Mouse (Mus musculus) lung, embryonic 14.5 days (tissue): ENCODE data around the gene Dnah2. TPM values are rescaled to one million over a fixed set of nuclear protein-coding genes. Genes with fewer than 3 reads are reported as not detected.

Experiments used
- ATAC-seq: fragments of 200-750 bp; cut with Nextera tagmentation; 2 replicates; pipeline ENCODE4 v1.8.0; 2017; ENCODE audit warnings: mild to moderate bottlenecking, moderate TSS enrichment, moderate library complexity; ENCODE audit not compliant: insufficient read depth
- DNase-seq: peaks from one replicate; pipeline ENCODE4 v3.0.0-alpha.2; 2015
- H3K27ac ChIP-seq: fragments of 300-500 bp; sonication (generic); 2 replicates; pipeline ENCODE4 v1.5.1; 2014; ENCODE audit warnings: low read depth, mild to moderate bottlenecking, moderate library complexity
- H3K27me3 ChIP-seq: fragments of 300-500 bp; sonication (generic); 2 replicates; pipeline ENCODE4 v1.6.1; 2014; ENCODE audit warnings: low read length, control low read depth; ENCODE audit not compliant: insufficient read depth
- H3K36me3 ChIP-seq: fragments of 300-500 bp; sonication (generic); 2 replicates; pipeline ENCODE4 v1.6.1; 2014; ENCODE audit warnings: control low read depth; ENCODE audit not compliant: insufficient read depth
- H3K4me1 ChIP-seq: fragments of 300-500 bp; sonication (generic); 2 replicates; pipeline ENCODE4 v1.6.1; 2014; ENCODE audit warnings: antibody characterized with exemption, control low read depth; ENCODE audit not compliant: insufficient read depth
- H3K4me2 ChIP-seq: fragments of 300-500 bp; sonication (generic); 2 replicates; pipeline ENCODE4 v1.6.1; 2014; ENCODE audit warnings: mild to moderate bottlenecking
- H3K4me3 ChIP-seq: fragments of 300-500 bp; sonication (generic); 2 replicates; pipeline ENCODE4 v1.5.1; 2014; ENCODE audit warnings: low read depth, low read length
- H3K9ac ChIP-seq: fragments of 300-500 bp; sonication (generic); 2 replicates; pipeline ENCODE4 v1.6.1; 2014
- H3K9me3 ChIP-seq: fragments of 300-500 bp; sonication (generic); 2 replicates; pipeline ENCODE4 v1.6.1; 2016; ENCODE audit warnings: low read depth, low read length, control low read depth
- CTCF ChIP-seq: IDR thresholded peaks from 2 replicates; pipeline ENCODE4 v1.5.1; 2016; ENCODE audit warnings: antibody characterized with exemption, low read depth
- WGBS: fragments of 180-500 bp; shearing (Covaris S2); extraction: QIAGEN DNeasy Blood & Tissue Kit; methylation state at CpG from one replicate; pipeline ENCODE4 v1.1.7; 2014; 5-methylcytosine and 5-hydroxymethylcytosine counted together
- microRNA-seq: library from miRNA; unstranded; fragments of <30 nt; microRNA quantifications from one replicate; pipeline ENCODE4, GENCODE M21; 2016; ENCODE audit warnings: borderline number of aligned reads
- polyA plus RNA-seq: library from polyadenylated mRNA; unstranded; fragments of >200 nt; fragmentation: Nextera tagmentation; extraction: Ambion mirVana; gene quantifications from 2 replicates; pipeline ENCODE4 v1.2.1, GENCODE M21; 2014

Dnah2 gene
- polyA plus RNA-seq, 1 experiment from 2014 or later: 1.9 TPM

GRCm38 (mm10) chr11:69373223-69373965, 175.5 kb downstream of the Dnah2 start:
- ATAC-seq: no peak
- no peak for DNase-seq
- Histone ChIP-seq H3K4me1 (peaks cover 15% of the 10 kb centered on the region), H3K9me3 (no peaks in the 10 kb centered on the region), H3K4me3 (no peak overlapping the region), H3K36me3 (peaks cover 31% of the 10 kb centered on the region), H3K4me2 (0 out of 2 replicates have a peak overlapping the region, but pooled peaks have one; percentile 12), H3K9ac (no peak overlapping the region), H3K27me3 (no peaks in the 10 kb centered on the region), H3K27ac (no peak overlapping the region)
- TF ChIP-seq CTCF: no peak
- 88% methylated on average over 16 of the region's 16 CpGs for WGBS

DNA sequence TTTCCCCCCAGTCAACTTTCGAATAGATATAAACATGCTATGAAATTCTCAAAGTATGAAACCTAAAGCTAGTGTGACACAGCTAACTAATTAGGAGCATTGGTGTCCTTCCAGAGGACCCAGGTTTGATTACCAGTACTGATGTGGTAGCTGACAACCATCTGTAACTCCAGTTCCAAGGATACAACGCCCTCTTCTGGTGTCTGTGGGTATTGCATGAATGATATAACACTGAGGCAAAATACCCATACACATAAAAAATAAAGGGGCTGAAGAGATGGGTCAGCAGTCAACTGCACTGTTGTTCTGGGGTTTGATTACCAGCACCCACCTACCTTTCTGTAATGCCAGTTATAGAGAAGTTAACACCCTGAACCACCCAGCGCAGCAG, 176.1 kb downstream of the Dnah2 start:
- no peak for ATAC-seq
- DNase-seq: peak; percentile 50
- Histone ChIP-seq H3K27me3 (no peaks in the 10 kb centered on the region), H3K36me3 (peaks cover 27% of the 10 kb centered on the region), H3K9ac (0 out of 2 replicates have a peak overlapping the region, but pooled peaks have one; percentile 8), H3K9me3 (no peaks in the 10 kb centered on the region), H3K4me2 (peak overlapping the region; percentile 51), H3K4me1 (peaks cover 15% of the 10 kb centered on the region), H3K27ac (peak overlapping the region; percentile 72; the same call in 1 of the 2 replicates), H3K4me3 (0 out of 2 replicates have a peak overlapping the region, but pooled peaks have one; percentile 11)
- WGBS: 49% methylated on average over 3 of the region's 3 CpGs
- peak; percentile 60 for TF ChIP-seq CTCF

- Histone ChIP-seq H3K4me3 (peak overlapping the region; percentile 11), H3K27me3 (no peaks in the 10 kb centered on the region), H3K9ac (peak overlapping the region; percentile 11; the same call in 1 of the 2 replicates), H3K9me3 (no peaks in the 10 kb centered on the region), H3K4me1 (peaks cover 20% of the 10 kb centered on the region), H3K4me2 (peak overlapping the region; percentile 51), H3K27ac (peak overlapping the region; percentile 72; the same call in 1 of the 2 replicates), H3K36me3 (peaks cover 25% of the 10 kb centered on the region)
- no peak for TF ChIP-seq CTCF
- ATAC-seq (no peak), DNase-seq (peak; percentile 22)
- WGBS: 23% methylated on average over 12 of the region's 12 CpGs
Observed at GRCm38 (mm10) chr11:69372056-69372779, 176.7 kb downstream of the Dnah2 start.

GRCm38 (mm10) chr11:69371601-69372000, 177.3 kb downstream of the Dnah2 start:
- no peak for ATAC-seq
- no peak for DNase-seq
- H3K27ac ChIP-seq: peak overlapping the region; percentile 72
- peaks cover 25% of the 10 kb centered on the region for H3K36me3 ChIP-seq
- 43% methylated on average over 12 of the region's 12 CpGs for WGBS
- no peak for TF ChIP-seq CTCF
- peak overlapping the region; percentile 11; the same call in 1 of the 2 replicates for H3K4me3 ChIP-seq
- H3K9me3 ChIP-seq: no peaks in the 10 kb centered on the region
- H3K4me1 ChIP-seq: peaks cover 20% of the 10 kb centered on the region
- H3K9ac ChIP-seq: peak overlapping the region; percentile 11; the same call in 1 of the 2 replicates
- H3K27me3 ChIP-seq: no peaks in the 10 kb centered on the region
- peak overlapping the region; percentile 51 for H3K4me2 ChIP-seq

GRCm38 (mm10) chr11:69370817-69371215, 178.1 kb downstream of the Dnah2 start:
- DNase-seq (peak; percentile 59), ATAC-seq (no peak)
- Histone ChIP-seq H3K4me3 (peak overlapping the region; percentile 5; the same call in 1 of the 2 replicates), H3K27ac (peak overlapping the region; percentile 81), H3K9ac (0 out of 2 replicates have a peak overlapping the region, but pooled peaks have one; percentile 6), H3K4me1 (peaks cover 23% of the 10 kb centered on the region), H3K27me3 (no peaks in the 10 kb centered on the region), H3K36me3 (peaks cover 22% of the 10 kb centered on the region), H3K9me3 (no peaks in the 10 kb centered on the region), H3K4me2 (peak overlapping the region; percentile 51)
- WGBS: 14% methylated on average over 9 of the region's 9 CpGs
- no peak for TF ChIP-seq CTCF

Small RNAs within 50 kb of the gene (microRNA-seq; reads per million reads assigned to microRNA genes)
- gene Gm27493: not detected

Other genes starting within 250 kb of the Dnah2 start
- 16.6 and 19.2 TPM in 2 replicates for gene Cntrob, start 225.3 kb downstream of the Dnah2 start, polyA plus RNA-seq
- gene Trappc1, start 225.1 kb downstream of the Dnah2 start, polyA plus RNA-seq: 143 and 150 TPM in 2 replicates
- 0.89 and 1.3 TPM in 2 replicates for gene Kcnab3, start 222.9 kb downstream of the Dnah2 start, polyA plus RNA-seq
- gene Rnf227, start 208.6 kb downstream of the Dnah2 start, polyA plus RNA-seq: 15.2 TPM in 2 replicates
- 57.3 and 59.9 TPM in 2 replicates for gene Chd3, start 179.7 kb downstream of the Dnah2 start, polyA plus RNA-seq
- 169 and 173 TPM in 2 replicates for gene Naa38, start 153.6 kb downstream of the Dnah2 start, polyA plus RNA-seq
- 26.8 and 27.2 TPM in 2 replicates for gene Cyb5d1, start 153.5 kb downstream of the Dnah2 start, polyA plus RNA-seq
- 37.5 and 39.1 TPM in 2 replicates for gene Tmem88, start 150.9 kb downstream of the Dnah2 start, polyA plus RNA-seq
- 22.9 and 24.4 TPM in 2 replicates for gene Kdm6b, start 135.4 kb downstream of the Dnah2 start, polyA plus RNA-seq
- gene Efnb3, start 11.1 kb upstream of the Dnah2 start, polyA plus RNA-seq: 2.8 and 3.3 TPM in 2 replicates
- 27.1 and 33.6 TPM in 2 replicates for gene Wrap53, start 31.1 kb upstream of the Dnah2 start, polyA plus RNA-seq
- 178 and 202 TPM in 2 replicates for gene Trp53, start 31.2 kb upstream of the Dnah2 start, polyA plus RNA-seq
- 6.9 and 9.8 TPM in 2 replicates for gene Atp1b2, start 56.8 kb upstream of the Dnah2 start, polyA plus RNA-seq
- not detected in 2 replicates for gene Shbg, start 68.8 kb upstream of the Dnah2 start, polyA plus RNA-seq
- 18.0 and 18.3 TPM in 2 replicates for gene Sat2, start 72.9 kb upstream of the Dnah2 start, polyA plus RNA-seq
- gene Fxr2, start 83.9 kb upstream of the Dnah2 start, polyA plus RNA-seq: 26.8 and 31.2 TPM in 2 replicates
- gene Sox15, start 106.2 kb upstream of the Dnah2 start, polyA plus RNA-seq: not detected in 2 replicates
- 29.4 and 32.2 TPM in 2 replicates for gene Mpdu1, start 113.5 kb upstream of the Dnah2 start, polyA plus RNA-seq
- 12.1 and 13.5 TPM in 2 replicates for gene Cd68, start 117.0 kb upstream of the Dnah2 start, polyA plus RNA-seq
- 695 and 712 TPM in 2 replicates for gene Eif4a1, start 123.3 kb upstream of the Dnah2 start, polyA plus RNA-seq
- gene Senp3, start 133.0 kb upstream of the Dnah2 start, polyA plus RNA-seq: 78.7 and 95.0 TPM in 2 replicates
- 0.64 and 0.93 TPM in 2 replicates for gene Tnfsf13, start 136.7 kb upstream of the Dnah2 start, polyA plus RNA-seq
- gene Tnfsf12, start 146.7 kb upstream of the Dnah2 start, polyA plus RNA-seq: 10.0 and 11.6 TPM in 2 replicates
- gene Tnfsfm13, start 147.0 kb upstream of the Dnah2 start, polyA plus RNA-seq: 4.4 and 5.3 TPM in 2 replicates
- gene Polr2a, start 209.5 kb upstream of the Dnah2 start, polyA plus RNA-seq: 50.4 and 50.5 TPM in 2 replicates
- gene Slc35g3, start 212.9 kb upstream of the Dnah2 start, polyA plus RNA-seq: 0.12 and 0.20 TPM in 2 replicates
- 2.5 TPM in 2 replicates for gene Zbtb4, start 216.8 kb upstream of the Dnah2 start, polyA plus RNA-seq
- 12.1 and 14.6 TPM in 2 replicates for gene Chrnb1, start 246.8 kb upstream of the Dnah2 start, polyA plus RNA-seq